Mouse (Mus musculus) brain, adult 2 months (tissue): ENCODE measurements around the gene Auts2.
A peak's percentile ranks its signal among the peaks of the same experiment; 100 is the strongest.

Source experiments
- DNase-seq: peaks from one replicate; pipeline ENCODE4 v3.0.0; 2011; ENCODE audit warnings: low read depth, low spot score

The Auts2 gene

GRCm38 (mm10) chr5:132186221-132186620 is 356.9 kb downstream of the Auts2 start:
- DNase-seq, result no peak

GRCm38 (mm10) chr5:132184395-132185095 is 358.6 kb downstream of the Auts2 start:
- DNase-seq, result no peak

- no peak for DNase-seq
Measured at GRCm38 (mm10) chr5:132182077-132182476, 361.1 kb downstream of the Auts2 start.

GRCm38 (mm10) chr5:132170010-132170409 is 373.1 kb downstream of the Auts2 start:
- peak; percentile 94 for DNase-seq

- DNase-seq, result peak; percentile 36
Measured at GRCm38 (mm10) chr5:132168805-132169204, 374.3 kb downstream of the Auts2 start.

GRCm38 (mm10) chr5:132168224-132168623 is 374.9 kb downstream of the Auts2 start:
- peak; percentile 32 for DNase-seq

- DNase-seq, result no peak
Measured at GRCm38 (mm10) chr5:132166559-132166958, 376.6 kb downstream of the Auts2 start.

- DNase-seq, result no peak
Measured at GRCm38 (mm10) chr5:132163960-132164359, 379.2 kb downstream of the Auts2 start.

GRCm38 (mm10) chr5:132162206-132162533 is 381.0 kb downstream of the Auts2 start:
- no peak for DNase-seq

GRCm38 (mm10) chr5:132161338-132162205 is 381.6 kb downstream of the Auts2 start:
- DNase-seq, result peak; percentile 87

GRCm38 (mm10) chr5:132144181-132144580 is 399.0 kb downstream of the Auts2 start:
- DNase-seq, result no peak

- DNase-seq, result no peak
Measured at GRCm38 (mm10) chr5:132140816-132141215, 402.3 kb downstream of the Auts2 start.

- DNase-seq, result peak; percentile 77
Measured at GRCm38 (mm10) chr5:132135941-132136663, 407.0 kb downstream of the Auts2 start.

GRCm38 (mm10) chr5:132131948-132132347 is 411.2 kb downstream of the Auts2 start:
- peak; percentile 73 for DNase-seq

- no peak for DNase-seq
Measured at GRCm38 (mm10) chr5:132130577-132130976, 412.6 kb downstream of the Auts2 start.

GRCm38 (mm10) chr5:132126626-132127025 is 416.5 kb downstream of the Auts2 start:
- peak; percentile 67 for DNase-seq

GRCm38 (mm10) chr5:132115631-132116030 is 427.5 kb downstream of the Auts2 start:
- DNase-seq, result peak; percentile 79

GRCm38 (mm10) chr5:132114561-132115301 is 428.4 kb downstream of the Auts2 start:
- no peak for DNase-seq

GRCm38 (mm10) chr5:132113480-132113879 is 429.7 kb downstream of the Auts2 start:
- DNase-seq, result peak; percentile 90

GRCm38 (mm10) chr5:132112666-132113065 is 430.5 kb downstream of the Auts2 start:
- DNase-seq, result no peak

GRCm38 (mm10) chr5:132102426-132102825 is 440.7 kb downstream of the Auts2 start:
- DNase-seq, result no peak
